Mouse (Mus musculus): Measurements from ENCODE around the gene Tgfbrap1. TPM values are rescaled to one million over a fixed set of nuclear protein-coding genes. Genes with fewer than 3 reads are reported as not detected.
"Not testable (repeated sequence)": the region's sequence is repeated elsewhere in the genome, so short reads cannot be mapped to it uniquely, and the experiment has no call there.

The Tgfbrap1 gene
- total RNA-seq (2021): 10 to 100 TPM; 15.2 to 17.0 TPM
- long read RNA-seq, experiment 1, full-length matches to known transcripts: 20 of 29 reads
- long read RNA-seq, experiment 1, partial matches to known transcripts: 2 of 29 reads
- long read RNA-seq, experiment 1, other reads (novel, unspliced or antisense): 7 of 29 reads
- long read RNA-seq, experiment 2, full-length matches to known transcripts: 14 of 28 reads
- long read RNA-seq, experiment 2, partial matches to known transcripts: 7 of 28 reads
- long read RNA-seq, experiment 2, other reads (novel, unspliced or antisense): 7 of 28 reads

DNA sequence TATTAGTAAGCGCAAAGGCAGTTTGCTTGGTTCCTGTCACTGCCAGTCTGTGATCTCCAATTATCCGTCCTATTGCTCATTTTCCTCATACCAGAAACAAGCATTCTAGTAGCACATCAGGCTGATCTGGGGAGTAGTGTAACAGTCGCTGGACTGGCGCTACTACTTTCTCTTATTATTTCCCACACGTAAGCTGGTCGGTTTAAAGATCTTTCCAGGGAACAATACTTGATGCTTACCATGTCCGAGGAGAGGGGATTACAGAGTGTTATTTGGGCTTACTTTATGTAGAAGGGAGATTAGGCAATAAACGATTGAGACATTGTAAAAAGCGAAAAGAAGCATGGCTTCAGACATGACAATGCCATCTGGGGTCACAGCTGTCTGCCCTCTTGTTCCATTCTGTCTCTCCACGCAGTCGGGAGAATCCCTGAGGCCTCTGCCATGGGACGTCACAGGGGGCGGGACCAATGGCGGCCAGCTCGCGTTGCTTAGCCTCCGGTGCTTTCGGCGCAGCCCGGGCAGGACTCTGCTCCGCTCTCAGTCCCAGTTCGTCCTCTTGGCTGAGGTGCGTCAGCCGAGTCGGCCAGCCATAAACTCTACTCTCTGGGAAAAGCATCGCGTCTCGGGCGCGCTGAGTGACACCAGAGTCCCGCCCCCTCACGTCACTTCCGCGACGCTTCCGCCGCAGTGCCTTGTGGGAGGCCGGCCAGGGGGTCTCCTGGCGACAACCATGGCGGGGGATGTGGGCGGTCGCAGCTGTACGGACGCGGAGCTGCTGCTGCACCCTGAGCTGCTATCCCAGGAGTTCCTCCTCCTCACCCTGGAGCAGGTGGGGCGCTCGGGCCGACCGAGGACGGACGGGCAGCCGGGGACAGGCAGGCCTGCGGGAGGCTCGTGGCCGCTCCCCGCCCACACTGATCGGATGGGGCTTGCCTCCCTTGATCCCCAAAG is at the start of gene Tgfbrap1, which contains the start of gene AI597479:
TSS of gene Tgfbrap1 (minus strand) at position 607 of the 954 bp plus-strand sequence.
TSS of gene AI597479 (plus strand) at position 680 of the 954 bp plus-strand sequence.
- DNase-seq (ENCODE audit: low spot score in 2 of 2): peak; percentile 85 to 93

DNA sequence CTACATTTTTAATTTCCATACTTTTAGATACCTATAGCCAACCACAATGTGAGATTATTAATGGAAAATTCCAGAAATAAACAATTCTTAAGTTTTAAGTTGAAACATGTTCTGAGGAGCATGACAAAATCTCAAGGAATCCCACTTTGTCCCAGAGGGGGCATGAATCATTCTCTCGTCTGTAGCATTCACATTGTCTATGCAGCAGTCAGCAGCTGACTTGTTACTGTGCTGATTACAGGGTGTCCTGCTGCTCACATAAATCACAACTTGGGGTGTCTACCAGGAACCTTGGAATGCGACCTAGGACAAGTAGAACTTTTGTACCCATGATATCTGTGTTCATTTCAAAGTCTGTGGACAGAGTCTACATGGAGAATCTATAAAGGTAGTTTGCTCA is 49.0 kb upstream of the Tgfbrap1 start:
- no peak for DNase-seq (ENCODE audit: low spot score in 2 of 2)

DNA sequence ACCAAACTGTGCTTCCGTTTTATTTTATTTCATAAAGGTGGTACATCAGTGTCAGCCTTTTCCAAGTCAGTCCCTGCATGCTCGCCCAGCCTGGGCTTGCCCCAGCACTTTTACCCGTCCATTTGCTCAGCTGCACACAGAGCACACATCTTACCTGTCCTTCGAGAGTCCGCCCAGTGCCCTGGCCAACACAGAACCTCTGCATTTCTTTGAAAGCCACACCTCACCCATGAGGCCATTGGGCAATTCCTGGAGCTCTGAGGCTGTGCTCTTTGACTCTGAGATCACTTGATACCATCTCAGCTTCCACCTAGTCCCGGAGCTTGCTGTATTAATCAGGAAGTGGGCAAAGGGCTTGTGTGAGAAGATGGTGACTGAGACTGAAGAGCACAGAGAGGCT is 47.0 kb upstream of the Tgfbrap1 start:
- no peak for DNase-seq (ENCODE audit: low spot score in 2 of 2)

DNA sequence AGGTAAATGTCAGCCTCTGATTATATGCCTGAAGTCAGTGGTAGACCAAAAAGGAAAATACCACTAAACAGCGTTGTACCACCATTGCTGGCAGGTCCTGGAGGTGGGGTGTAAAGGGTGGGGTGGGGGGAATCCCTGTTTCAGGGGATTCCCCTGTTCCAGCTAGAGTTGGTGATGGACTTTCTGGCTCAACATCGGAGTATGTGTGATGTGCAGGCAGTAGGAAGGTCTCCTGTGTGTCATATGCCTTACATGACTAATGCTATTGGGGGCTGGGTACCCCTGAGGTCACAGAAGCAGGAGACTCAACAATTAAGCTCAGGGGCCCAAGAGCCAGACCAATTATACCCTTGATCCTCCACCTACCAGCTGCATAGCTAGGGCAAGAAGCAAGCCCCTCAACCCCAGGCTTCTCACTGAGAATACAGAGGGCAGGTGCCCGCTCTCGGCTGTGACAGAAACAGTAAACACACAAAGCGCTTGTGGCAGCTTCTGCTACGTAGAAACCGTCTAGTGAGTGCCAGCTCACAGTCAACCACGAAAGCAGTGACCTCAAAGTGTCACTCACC is 46.0 kb upstream of the Tgfbrap1 start:
- no peak for DNase-seq (ENCODE audit: low spot score in 2 of 2)

DNA sequence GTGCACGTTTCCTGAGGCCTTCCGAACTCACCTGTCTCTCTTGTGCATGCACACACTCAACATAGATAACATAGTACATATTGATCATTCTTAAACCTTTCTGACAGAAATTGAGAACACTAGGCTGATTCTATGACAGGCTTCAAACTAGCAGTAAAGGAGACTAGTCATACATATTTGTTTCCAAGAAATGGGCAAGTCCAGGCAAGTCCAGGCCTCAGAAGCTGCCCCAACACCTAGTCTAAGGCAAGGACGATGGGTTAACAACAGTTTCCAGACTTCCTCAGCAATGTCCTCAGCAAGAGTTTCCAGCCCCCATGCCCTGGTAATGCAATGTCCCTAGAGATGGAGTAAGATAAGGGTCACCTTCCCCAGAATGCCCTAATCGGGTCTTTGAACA is 45.4 kb upstream of the Tgfbrap1 start:
- DNase-seq (ENCODE audit: low spot score in 2 of 2): no peak

DNA sequence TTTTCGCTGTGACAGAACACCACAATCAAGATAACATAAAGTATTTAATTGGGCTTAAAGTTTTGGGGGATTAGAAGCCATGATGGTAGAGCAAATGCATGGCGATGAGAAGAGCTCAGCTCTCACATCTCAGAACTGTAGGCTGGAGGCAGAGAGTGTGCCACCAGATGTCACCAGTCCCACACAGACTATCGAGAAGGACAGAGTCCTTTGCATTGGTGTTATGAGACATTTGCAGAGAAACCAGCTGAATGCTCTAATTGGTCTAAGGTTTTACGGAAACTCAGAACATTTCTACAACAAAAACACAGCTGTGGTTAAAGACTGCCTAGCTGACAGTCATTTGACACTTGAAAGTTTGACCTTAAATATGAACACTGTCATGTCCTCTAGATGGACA is 44.8 kb upstream of the Tgfbrap1 start:
- no peak for DNase-seq (ENCODE audit: low spot score in 2 of 2)

DNA sequence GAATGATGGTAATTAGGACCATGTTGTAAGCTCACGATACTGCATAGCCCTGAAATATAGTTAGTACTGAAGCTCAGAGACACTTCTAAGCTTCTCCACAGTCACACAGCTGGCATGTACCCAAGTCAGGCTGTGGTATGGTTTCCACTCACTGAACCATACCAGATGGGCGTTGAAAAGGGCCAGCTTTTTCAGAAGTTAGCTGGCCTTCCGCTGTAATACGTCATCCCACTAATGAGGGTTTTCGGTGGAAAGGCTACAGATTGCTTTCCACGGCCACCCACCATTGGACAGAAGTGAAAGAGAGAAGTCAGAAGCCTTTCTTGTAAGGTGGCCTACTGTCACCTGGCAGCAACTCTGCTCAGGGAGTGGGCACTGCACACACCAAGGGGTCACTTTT is 44.4 kb upstream of the Tgfbrap1 start:
- no peak for DNase-seq (ENCODE audit: low spot score in 2 of 2)

DNA sequence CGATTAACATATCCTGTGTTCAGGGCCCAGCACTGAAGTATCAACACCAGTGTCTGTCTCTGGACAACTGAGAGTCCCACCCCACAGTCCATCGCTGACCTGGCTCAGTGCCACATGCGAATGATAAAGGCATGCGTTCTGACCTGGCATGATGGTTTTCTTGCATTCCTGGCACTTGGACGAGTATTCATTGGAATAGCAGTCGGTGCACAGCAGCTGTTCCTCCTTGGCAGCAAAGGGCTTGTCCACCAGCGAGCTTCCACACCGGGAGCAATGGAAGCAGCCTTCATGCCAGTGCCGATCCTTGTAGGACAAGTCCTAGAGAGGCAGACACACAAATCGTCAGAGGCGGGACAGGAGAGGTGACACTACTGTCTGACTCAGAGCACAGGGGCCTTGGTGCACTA is 43.1 kb upstream of the Tgfbrap1 start:
- DNase-seq (ENCODE audit: low spot score in 2 of 2): peak; percentile 39 to 69

DNA sequence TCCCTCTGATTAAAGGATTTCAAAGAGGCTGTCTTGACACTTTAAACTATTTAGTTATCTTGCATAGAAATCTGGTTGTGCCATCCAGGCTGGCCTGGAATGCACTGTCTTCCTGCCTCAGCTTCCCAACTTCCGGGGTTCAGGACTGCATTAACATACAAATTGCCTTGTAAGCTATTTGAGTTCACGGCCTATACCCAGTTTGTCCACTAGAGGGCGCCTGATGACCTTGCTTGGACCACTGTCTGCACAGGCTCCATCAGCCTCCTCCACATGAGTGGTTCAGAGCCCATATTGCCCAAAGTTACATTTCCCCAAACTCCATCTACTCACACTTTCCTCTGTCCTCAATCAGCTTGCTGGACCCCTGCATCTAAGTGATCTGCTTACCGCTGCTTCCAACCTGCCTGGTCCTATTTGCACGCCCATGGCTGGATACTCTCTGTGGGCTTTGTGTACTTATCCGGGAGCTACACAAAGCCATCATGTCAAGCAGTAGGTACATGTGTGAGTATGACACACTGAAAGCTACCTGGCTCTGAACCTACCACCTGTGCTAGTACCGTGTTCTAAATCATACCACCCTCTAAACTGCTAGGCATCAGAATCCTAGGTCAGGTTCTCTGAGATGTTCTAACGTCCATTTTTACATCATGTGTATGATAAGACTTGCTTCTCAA is 41.3 kb upstream of the Tgfbrap1 start:
- DNase-seq (ENCODE audit: low spot score in 2 of 2): peak; percentile 71 to 85

DNA sequence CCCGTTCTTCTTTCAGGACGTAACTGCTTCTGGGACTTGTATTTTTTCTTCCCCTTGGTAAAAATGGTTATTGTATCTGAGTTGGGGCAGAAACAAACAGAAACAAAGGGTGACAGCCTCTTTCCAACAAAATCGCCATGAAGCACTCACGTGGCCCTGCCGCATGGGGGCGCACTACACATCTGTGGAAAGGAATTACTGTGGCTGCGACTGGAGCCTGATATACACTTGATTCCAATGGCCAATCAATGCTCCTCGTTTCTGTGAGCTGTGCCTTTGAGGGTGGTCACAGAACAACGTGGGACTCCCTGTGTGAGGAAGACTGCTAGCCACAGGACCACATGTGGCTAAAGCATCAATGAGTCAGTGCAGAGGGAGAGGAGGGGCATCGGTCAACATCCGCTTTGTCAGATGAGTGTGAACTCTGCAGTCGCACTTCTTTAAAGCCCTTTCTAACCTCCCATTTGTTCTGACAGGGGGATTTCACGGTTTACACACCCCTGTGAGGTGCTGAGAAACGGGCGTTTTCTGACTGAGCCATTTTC is 39.9 kb upstream of the Tgfbrap1 start:
- DNase-seq (ENCODE audit: low spot score in 2 of 2): no peak

DNA sequence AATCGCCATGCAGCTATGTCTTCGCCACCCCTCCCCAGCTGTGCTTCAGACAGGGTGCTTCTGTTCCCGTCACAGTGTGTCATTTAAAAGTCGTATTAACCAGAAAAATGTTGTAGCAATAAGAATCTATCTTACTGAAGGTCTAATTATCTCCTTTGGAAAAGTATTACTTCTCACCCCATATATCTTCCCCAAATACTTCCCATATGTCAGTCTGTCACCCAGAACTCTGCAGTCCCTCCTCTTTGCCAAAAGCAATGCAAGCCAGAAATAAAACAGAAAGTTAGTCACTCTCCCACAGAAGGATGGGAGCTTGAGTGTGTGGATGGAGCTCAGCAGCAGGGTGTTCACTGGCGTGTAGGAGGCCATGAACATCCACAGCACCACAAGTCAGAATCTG is 38.9 kb upstream of the Tgfbrap1 start:
- no peak for DNase-seq (ENCODE audit: low spot score in 2 of 2)

DNA sequence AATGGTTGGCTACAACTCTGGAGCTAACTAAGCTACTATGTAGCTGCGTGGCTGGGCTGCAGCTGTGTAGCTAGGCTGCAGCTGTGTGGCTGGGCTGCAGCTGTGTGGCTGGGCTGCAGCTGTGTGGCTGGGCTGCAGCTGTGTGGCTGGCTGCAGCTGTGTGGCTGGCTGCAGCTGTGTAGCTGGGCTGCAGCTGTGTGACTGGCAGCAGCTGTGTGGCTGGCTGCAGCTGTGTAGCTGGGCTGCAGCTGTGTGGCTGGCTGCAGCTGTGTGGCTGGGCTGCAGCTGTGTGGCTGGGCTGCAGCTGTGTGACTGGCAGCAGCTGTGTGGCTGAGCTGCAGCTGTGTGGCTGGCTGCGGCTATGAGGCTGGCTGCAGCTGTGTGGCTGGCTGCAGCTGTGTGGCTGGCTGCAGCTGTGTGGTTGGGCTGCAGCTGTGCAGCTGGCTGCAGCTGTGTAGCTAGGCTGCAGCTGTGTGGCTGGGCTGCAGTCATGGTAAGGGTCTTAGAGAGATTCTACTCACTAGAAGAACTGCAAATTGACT is 38.1 kb upstream of the Tgfbrap1 start:
- not testable (repeated sequence) for DNase-seq (ENCODE audit: low spot score in 2 of 2)

DNA sequence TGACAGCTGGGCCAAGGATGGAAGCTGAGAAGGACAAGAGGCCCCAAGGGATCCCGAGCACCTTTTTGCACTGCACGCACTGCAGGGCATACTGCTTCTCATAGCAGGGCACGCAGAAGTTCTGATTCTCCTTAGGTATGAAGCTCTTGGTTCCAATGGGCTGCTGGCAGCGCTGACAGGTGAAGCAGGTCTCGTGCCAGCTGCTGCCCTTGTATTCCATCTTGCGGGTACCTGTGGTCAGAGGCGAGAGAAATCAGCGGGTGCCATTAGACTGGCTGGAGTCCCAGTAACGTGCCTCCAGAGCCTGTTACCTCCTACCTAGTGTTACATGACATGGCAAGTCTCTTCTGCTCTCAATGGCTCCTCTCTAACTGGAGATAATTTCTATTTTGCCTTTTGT is 33.2 kb upstream of the Tgfbrap1 start:
- DNase-seq (ENCODE audit: low spot score in 2 of 2): no peak

DNA sequence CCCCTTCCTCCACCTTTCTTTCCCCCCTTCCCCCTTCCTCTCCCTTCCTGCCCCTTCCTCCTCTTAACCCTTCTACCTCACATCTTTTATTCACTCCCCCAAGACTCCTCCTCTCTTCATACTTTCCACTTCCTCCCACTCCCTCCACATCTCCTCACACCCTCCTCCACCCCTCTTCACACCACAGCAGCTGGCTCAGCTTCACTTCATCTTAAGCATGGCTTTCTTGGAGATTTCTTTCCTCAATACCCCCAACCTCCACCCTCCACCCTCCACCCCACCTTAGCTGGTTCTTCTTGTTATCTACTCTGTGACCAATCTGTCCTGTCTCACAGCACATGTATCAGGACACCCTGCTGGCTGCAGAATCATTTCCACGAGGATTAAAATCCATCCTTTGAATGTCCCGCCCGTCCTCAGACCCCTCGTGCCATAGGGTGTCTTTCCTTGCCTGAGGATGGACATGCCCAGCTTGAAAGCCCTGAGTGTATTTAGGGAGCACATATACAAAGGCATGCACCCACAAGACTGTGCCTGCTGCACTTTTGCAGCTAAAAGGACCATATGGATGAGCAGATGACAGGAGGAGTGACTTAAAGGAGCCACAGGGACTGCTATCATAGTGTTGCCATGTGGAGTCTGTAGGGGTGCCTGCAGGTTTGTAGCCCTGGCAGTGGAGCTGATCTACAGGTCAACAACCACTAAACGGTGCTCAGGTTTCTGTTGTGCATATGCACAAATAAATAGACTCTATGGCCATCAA is 32.0 kb upstream of the Tgfbrap1 start:
- DNase-seq (ENCODE audit: low spot score in 2 of 2): no peak

DNA sequence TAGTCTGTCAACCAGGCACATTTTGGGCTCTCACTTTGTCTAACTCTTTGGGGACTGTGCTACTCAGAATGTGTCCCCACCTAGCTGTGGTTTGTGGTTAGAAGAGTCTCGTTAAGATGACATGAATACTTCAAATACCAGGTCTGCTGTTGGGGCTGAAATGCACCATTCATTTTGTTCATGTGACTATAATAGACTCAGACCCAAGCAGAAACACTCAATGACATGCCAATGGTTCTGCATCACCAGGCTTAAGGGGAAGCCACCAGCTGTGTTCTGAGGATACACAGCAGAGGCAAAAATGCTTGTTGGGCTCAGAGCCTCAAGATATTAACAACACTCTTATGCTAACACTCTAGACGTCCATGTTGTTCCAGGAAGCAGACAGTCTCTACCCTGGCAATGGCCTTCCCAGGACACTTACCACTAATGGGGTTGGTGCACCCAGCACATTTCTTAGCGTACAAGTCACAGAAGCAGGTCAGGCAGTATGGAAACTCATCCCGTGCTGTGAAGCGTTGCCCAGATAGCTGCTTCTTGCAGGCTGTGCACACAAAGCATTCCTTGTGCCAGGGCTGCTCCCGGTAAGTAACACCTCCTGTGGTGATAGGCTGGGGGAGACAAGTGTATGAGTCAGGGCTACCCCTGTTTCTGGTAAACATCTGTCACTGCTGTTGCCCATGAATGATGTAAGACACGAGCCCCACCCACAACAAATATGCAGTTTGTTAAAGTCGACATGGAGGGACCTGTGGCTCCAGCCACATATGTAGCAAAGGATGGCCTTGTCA is 29.6 kb upstream of the Tgfbrap1 start:
- DNase-seq (ENCODE audit: low spot score in 2 of 2): no peak

DNA sequence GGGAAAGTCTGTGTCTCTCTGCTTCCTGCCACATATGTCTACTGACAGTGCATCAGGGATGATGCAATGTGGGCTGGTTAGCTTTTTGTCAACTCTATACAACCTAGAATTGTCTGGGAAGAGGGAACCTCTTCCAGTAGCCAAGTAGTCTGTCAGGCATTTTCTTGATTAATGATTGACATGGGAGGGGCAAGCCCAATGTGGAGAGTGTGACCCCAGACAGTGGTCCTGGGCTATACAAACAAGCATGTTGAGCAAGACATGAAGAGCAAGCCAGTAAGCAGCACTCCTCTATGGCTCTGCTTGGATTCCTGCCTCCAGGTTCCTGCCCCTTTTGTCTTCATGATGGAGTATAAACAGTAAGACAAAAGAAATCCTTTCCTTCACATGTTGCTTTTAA is 28.8 kb upstream of the Tgfbrap1 start:
- DNase-seq (ENCODE audit: low spot score in 2 of 2): no peak

DNA sequence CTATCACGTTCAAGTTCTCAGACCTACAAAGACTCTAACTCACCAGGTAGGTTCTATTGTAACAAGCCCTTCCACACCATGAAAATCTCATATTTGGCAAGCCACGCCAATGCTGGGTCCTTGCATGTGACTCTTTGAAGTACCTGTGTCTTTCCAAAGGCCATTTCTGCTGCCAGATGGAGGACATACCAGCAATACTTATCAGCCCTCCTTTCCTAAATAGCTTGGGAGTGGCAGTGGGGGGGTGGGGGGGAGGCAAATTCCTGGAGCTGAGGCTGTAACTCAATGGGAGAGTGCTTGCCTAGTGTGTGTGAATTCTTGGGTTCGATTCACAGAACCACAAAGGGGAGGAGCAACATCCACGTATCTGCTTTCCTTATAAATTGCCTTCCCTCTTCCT is 26.3 kb upstream of the Tgfbrap1 start:
- DNase-seq (ENCODE audit: low spot score in 2 of 2): no peak

DNA sequence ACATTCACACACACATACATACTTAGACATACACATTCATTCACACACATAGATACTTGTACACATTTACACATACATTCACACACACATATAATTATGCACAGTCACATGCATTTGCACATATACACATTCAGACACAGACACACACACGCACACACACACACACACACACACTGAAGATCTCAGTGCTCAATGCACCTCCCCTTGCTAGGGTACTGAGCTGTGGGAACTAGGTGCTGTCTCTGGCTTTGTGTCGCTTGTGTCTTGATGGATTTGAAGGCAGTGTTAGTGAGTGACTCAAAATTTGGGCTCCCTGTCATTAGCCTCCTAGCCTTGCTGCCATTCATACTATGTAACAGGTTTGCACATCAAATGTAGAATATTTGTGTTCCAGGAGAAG is 24.2 kb upstream of the Tgfbrap1 start:
- DNase-seq (ENCODE audit: low spot score in 2 of 2): no peak

DNA sequence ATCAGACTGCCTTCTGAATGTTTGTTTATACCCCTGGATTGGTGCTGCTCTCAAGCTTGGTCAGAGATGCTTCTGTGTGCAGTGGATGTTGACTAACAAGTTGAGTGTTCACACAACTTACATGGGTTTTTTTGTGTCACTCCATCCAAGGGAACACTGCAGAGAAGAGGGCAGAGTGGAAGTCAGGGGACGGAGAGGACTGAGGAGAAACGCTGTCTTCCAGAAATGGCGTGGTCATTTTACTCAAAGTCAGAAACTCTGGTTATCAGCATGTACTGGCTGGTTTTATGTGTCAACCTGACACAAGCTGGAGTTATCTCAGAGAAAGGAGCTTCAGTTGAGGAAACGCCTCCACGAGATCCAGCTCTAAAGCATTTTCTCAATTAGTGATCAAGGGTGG is 22.5 kb upstream of the Tgfbrap1 start:
- DNase-seq (ENCODE audit: low spot score in 2 of 2): no peak
